Mouse (Mus musculus): Measurements from ENCODE around the gene Olfr351. TPM values are rescaled to one million over a fixed set of nuclear protein-coding genes. Genes with fewer than 3 reads are reported as not detected.

The Olfr351 gene
- polyA plus RNA-seq (2015; fragmentation: Nextera tagmentation; extraction: Ambion mirVana): not detected in 2 replicates

DNA sequence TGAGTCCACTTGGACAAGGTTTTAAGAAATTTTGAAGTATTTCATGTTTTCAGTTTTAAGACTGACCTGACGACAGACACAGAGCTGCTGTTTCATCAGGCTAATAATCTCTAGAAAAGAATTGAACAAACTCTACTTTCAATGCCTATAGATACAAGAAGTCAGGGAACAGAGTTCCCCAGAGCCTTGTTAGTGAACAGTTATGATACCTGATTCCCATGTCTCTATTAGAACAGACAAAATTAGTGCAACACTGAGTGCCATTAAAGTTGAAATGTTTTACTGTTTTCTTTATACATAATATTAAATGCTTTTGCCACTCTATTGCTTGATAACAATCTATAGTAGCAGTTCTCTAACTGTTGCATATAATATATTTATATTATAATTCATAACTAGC is at the start of gene Olfr351:
TSS of gene Olfr351 (minus strand) at position 101 of the 400 bp plus-strand sequence.
- ATAC-seq (replicated peaks; ENCODE audit: extremely low read depth, insufficient read depth, low FRiP score): no peak
- no peaks in the 10 kb centered on the region for H3K36me3 ChIP-seq (ENCODE audit: control insufficient read depth, insufficient read depth)
- no peak within 1 kb of the TSS for H3K4me3 ChIP-seq (ENCODE audit: low read length)
- 0 out of 2 replicates have a peak, but pooled peaks cover 5% of the 10 kb centered on the region for H3K9me3 ChIP-seq (replicated peaks; ENCODE audit: control insufficient read depth, low read length)
- H3K27me3 ChIP-seq (ENCODE audit: control insufficient read depth, insufficient read depth, low read length): no peaks in the 10 kb centered on the region
- 66% methylated on average over 1 of the region's 1 CpGs for WGBS
- H3K4me2 ChIP-seq (ENCODE audit: low read depth, low read length): no peak within 1 kb of the TSS
- H3K4me1 ChIP-seq (ENCODE audit: control insufficient read depth, insufficient read depth, low read length): no peaks in the 10 kb centered on the region
- no peak within 1 kb of the TSS for H3K27ac ChIP-seq (ENCODE audit: low read length)
- H3K9ac ChIP-seq (ENCODE audit: low read length): no peak within 1 kb of the TSS

DNA sequence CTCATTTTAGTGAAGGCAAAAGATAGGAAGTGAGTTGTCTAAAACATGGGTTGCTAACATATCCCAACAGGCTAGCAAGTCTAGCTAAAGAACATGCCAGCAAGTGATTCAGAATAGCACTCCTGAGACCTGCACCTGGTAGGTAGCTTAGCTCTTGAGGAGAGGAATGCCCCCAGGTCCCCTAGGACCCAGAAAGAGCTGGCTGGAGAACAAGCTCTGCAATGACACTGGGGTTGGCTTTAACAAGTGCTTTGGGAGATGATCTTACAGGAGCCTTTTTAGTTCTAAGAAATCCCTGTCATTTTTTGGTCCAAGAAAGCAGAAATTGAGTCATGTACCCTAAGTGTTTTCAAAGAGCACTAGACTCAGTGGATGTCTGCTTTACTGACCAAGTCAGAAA is 42.9 kb upstream of the Olfr351 start, which contains the start of gene Olfr354:
TSS of gene Olfr354 (plus strand) at position 301 of the 400 bp plus-strand sequence.
- Histone ChIP-seq H3K27ac (ENCODE audit: low read length) (no peak within 1 kb of the TSS), H3K4me1 (ENCODE audit: control insufficient read depth, insufficient read depth, low read length) (no peaks in the 10 kb centered on the region), H3K4me3 (ENCODE audit: low read length) (no peak within 1 kb of the TSS), H3K9ac (ENCODE audit: low read length) (no peak within 1 kb of the TSS), H3K36me3 (ENCODE audit: control insufficient read depth, insufficient read depth) (no peaks in the 10 kb centered on the region), H3K27me3 (ENCODE audit: control insufficient read depth, insufficient read depth, low read length) (no peaks in the 10 kb centered on the region), H3K9me3 (replicated peaks; ENCODE audit: control insufficient read depth, low read length) (peaks cover 6% of the 10 kb centered on the region; the same call in 1 of the 2 replicates), H3K4me2 (ENCODE audit: low read depth, low read length) (no peak within 1 kb of the TSS)
- ATAC-seq (replicated peaks; ENCODE audit: extremely low read depth, insufficient read depth, low FRiP score): no peak

DNA sequence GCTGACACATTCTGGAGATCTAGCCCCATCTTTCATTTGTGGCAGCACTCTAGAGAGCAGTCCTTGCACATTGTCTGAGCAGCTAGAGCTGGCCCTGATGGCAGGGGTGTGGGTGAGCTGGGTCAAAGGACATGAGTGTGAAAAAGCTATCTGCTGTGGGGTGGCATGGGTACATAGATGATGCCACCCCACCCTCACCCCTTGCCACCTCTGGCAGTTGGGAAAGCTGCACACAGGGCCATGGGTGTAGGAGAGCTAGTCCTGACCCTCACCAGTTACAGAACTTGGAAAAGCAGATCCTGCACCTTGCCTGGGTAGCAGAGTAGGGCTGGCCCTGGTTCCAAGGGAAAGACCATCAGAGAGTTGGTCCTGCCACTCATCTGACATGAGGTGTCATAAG is 34.7 kb upstream of the Olfr351 start:
- Histone ChIP-seq H3K9ac (ENCODE audit: low read length) (no peak overlapping the region), H3K27me3 (ENCODE audit: control insufficient read depth, insufficient read depth, low read length) (no peaks in the 10 kb centered on the region), H3K36me3 (ENCODE audit: control insufficient read depth, insufficient read depth) (no peaks in the 10 kb centered on the region), H3K4me1 (ENCODE audit: control insufficient read depth, insufficient read depth, low read length) (no peaks in the 10 kb centered on the region), H3K4me2 (ENCODE audit: low read depth, low read length) (no peak overlapping the region), H3K27ac (ENCODE audit: low read length) (no peak overlapping the region), H3K9me3 (replicated peaks; ENCODE audit: control insufficient read depth, low read length) (peaks cover 2% of the 10 kb centered on the region; the same call in 1 of the 2 replicates), H3K4me3 (ENCODE audit: low read length) (no peak overlapping the region)
- no peak for ATAC-seq (replicated peaks; ENCODE audit: extremely low read depth, insufficient read depth, low FRiP score)

DNA sequence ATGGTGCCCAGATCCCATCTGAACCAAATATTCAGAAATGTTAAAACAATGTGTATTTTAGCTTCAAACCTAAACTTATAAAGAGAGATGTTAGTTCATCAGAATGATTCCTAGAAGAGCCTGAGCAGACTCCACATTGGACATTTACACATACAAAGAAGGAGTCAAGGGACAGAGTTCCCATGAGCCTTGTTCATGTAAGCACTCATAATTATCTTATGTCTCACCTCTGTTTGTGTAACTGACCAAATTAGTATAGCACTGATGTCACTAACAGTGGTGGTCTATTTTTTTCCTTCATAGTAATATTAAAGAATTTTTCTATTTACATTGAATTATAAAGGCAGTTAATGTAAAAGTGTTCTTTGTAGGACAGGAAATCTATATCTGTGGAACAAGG is 30.4 kb upstream of the Olfr351 start, which contains the start of gene Olfr353:
TSS of gene Olfr353 (minus strand) at position 101 of the 400 bp plus-strand sequence.
- no peaks in the 10 kb centered on the region for H3K36me3 ChIP-seq (ENCODE audit: control insufficient read depth, insufficient read depth)
- no peak within 1 kb of the TSS for H3K27ac ChIP-seq (ENCODE audit: low read length)
- H3K9me3 ChIP-seq (replicated peaks; ENCODE audit: control insufficient read depth, low read length): no peaks in the 10 kb centered on the region; the same call in 1 of the 2 replicates
- no peaks in the 10 kb centered on the region for H3K4me1 ChIP-seq (ENCODE audit: control insufficient read depth, insufficient read depth, low read length)
- no peaks in the 10 kb centered on the region for H3K27me3 ChIP-seq (ENCODE audit: control insufficient read depth, insufficient read depth, low read length)
- no peak for ATAC-seq (replicated peaks; ENCODE audit: extremely low read depth, insufficient read depth, low FRiP score)
- H3K4me2 ChIP-seq (ENCODE audit: low read depth, low read length): no peak within 1 kb of the TSS
- no peak within 1 kb of the TSS for H3K9ac ChIP-seq (ENCODE audit: low read length)
- no peak within 1 kb of the TSS for H3K4me3 ChIP-seq (ENCODE audit: low read length)

DNA sequence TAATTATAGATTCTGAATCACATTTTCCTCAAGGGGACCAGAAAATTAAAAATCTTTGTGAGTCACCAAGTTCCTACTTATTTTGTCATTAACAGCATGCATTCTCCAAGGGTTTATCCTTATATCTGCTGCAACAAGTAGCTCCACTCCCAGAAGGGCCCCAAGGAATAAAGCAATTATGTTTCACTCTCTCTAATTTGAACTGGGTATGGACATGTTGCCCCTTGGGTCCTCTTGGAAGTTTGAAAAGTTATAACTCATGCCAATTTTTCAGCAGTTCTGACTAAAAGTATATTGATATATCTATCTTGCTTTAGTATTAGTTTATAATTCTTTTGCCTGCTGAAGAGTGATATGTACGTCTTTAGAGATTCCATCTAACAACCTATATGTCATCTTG is 5.7 kb upstream of the Olfr351 start, which contains the start of gene Olfr352:
TSS of gene Olfr352 (plus strand) at position 301 of the 400 bp plus-strand sequence.
- ATAC-seq (replicated peaks; ENCODE audit: extremely low read depth, insufficient read depth, low FRiP score): no peak
- H3K27ac ChIP-seq (ENCODE audit: low read length): no peak within 1 kb of the TSS

DNA sequence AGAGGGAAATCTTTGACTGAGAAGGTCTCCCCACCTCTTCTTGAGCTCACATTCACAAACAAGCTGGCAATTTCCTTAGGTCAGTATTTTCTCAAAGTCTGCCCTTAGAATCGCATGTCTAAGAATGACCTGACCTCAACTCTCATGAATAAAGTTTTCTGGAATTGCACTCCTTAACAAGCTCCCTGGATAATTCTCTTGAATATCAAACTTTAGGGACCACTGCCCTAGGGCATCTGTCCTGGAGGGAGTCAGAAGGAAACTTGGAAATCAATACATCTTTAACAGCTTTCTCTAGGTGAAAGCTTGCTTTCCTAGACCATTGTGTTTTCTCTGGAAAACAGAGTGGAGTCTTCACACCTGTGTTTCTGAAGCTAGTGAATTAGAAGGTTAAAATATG is 16.4 kb downstream of the Olfr351 start, which contains the start of gene Olfr350:
TSS of gene Olfr350 (plus strand) at position 301 of the 400 bp plus-strand sequence.
- 69% methylated on average over 1 of the region's 1 CpGs for WGBS
- Histone ChIP-seq H3K4me2 (ENCODE audit: low read depth, low read length) (no peak within 1 kb of the TSS), H3K4me1 (ENCODE audit: control insufficient read depth, insufficient read depth, low read length) (no peaks in the 10 kb centered on the region), H3K9ac (ENCODE audit: low read length) (no peak within 1 kb of the TSS), H3K9me3 (replicated peaks; ENCODE audit: control insufficient read depth, low read length) (peaks cover 9% of the 10 kb centered on the region), H3K36me3 (ENCODE audit: control insufficient read depth, insufficient read depth) (no peaks in the 10 kb centered on the region), H3K27me3 (ENCODE audit: control insufficient read depth, insufficient read depth, low read length) (no peaks in the 10 kb centered on the region), H3K4me3 (ENCODE audit: low read length) (no peak within 1 kb of the TSS), H3K27ac (ENCODE audit: low read length) (no peak within 1 kb of the TSS)
- no peak for ATAC-seq (replicated peaks; ENCODE audit: extremely low read depth, insufficient read depth, low FRiP score)

More for the DNA sequence above, 5.7 kb upstream of the Olfr351 start, which contains the start of gene Olfr352:
- WGBS: 73% methylated on average over 1 of the region's 1 CpGs
- Histone ChIP-seq H3K4me3 (ENCODE audit: low read length) (no peak within 1 kb of the TSS), H3K4me1 (ENCODE audit: control insufficient read depth, insufficient read depth, low read length) (no peaks in the 10 kb centered on the region), H3K36me3 (ENCODE audit: control insufficient read depth, insufficient read depth) (no peaks in the 10 kb centered on the region), H3K9me3 (replicated peaks; ENCODE audit: control insufficient read depth, low read length) (0 out of 2 replicates have a peak, but pooled peaks cover 5% of the 10 kb centered on the region), H3K9ac (ENCODE audit: low read length) (no peak within 1 kb of the TSS), H3K27me3 (ENCODE audit: control insufficient read depth, insufficient read depth, low read length) (no peaks in the 10 kb centered on the region), H3K4me2 (ENCODE audit: low read depth, low read length) (no peak within 1 kb of the TSS)

DNA sequence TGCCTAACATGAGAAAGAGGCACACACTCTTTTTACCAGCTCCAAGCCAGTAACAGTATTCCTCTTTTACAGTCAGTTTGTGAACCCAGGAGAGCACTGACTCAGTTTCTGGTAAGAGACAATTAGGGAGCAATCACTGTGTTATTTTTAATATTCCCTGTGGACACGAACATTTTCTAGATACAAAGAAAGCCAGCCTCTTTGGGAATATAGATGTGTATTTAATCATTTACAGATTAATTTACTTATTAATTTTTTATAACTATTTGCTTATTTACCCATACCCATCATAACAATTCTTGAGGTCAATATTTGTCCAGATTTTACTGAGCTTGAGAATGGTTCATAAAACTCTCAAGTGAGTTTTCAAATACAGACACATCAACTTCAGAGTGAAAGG is 45.5 kb downstream of the Olfr351 start, which contains the start of gene Olfr3:
TSS of gene Olfr3 (minus strand) at position 101 of the 400 bp plus-strand sequence.
- Histone ChIP-seq H3K36me3 (ENCODE audit: control insufficient read depth, insufficient read depth) (no peaks in the 10 kb centered on the region), H3K27me3 (ENCODE audit: control insufficient read depth, insufficient read depth, low read length) (no peaks in the 10 kb centered on the region), H3K9me3 (replicated peaks; ENCODE audit: control insufficient read depth, low read length) (peaks cover 7% of the 10 kb centered on the region), H3K9ac (ENCODE audit: low read length) (no peak within 1 kb of the TSS), H3K27ac (ENCODE audit: low read length) (no peak within 1 kb of the TSS), H3K4me3 (ENCODE audit: low read length) (no peak within 1 kb of the TSS), H3K4me1 (ENCODE audit: control insufficient read depth, insufficient read depth, low read length) (no peaks in the 10 kb centered on the region), H3K4me2 (ENCODE audit: low read depth, low read length) (no peak within 1 kb of the TSS)
- no peak for ATAC-seq (replicated peaks; ENCODE audit: extremely low read depth, insufficient read depth, low FRiP score)
- WGBS: 60% methylated on average over 1 of the region's 1 CpGs

Other genes with a start within 250 kb of the Olfr351 start
- not detected in 2 replicates for gene Olfr345, start 222.6 kb downstream of the Olfr351 start, polyA plus RNA-seq (2015; fragmentation: Nextera tagmentation; extraction: Ambion mirVana)
- not detected in 2 replicates for gene Olfr346, start 176.9 kb downstream of the Olfr351 start, polyA plus RNA-seq (2015; fragmentation: Nextera tagmentation; extraction: Ambion mirVana)
- not detected in 2 replicates for gene Olfr347, start 130.8 kb downstream of the Olfr351 start, polyA plus RNA-seq (2015; fragmentation: Nextera tagmentation; extraction: Ambion mirVana)
- not detected in 2 replicates for gene Olfr348, start 78.4 kb downstream of the Olfr351 start, polyA plus RNA-seq (2015; fragmentation: Nextera tagmentation; extraction: Ambion mirVana)
- not detected in 2 replicates for gene Olfr50, start 72.1 kb downstream of the Olfr351 start, polyA plus RNA-seq (2015; fragmentation: Nextera tagmentation; extraction: Ambion mirVana)
- gene Olfr3, start 45.6 kb downstream of the Olfr351 start, polyA plus RNA-seq (2015; fragmentation: Nextera tagmentation; extraction: Ambion mirVana): not detected in 2 replicates
- not detected in 2 replicates for gene Olfr350, start 16.4 kb downstream of the Olfr351 start, polyA plus RNA-seq (2015; fragmentation: Nextera tagmentation; extraction: Ambion mirVana)
- gene Olfr352, start 5.8 kb upstream of the Olfr351 start, polyA plus RNA-seq (2015; fragmentation: Nextera tagmentation; extraction: Ambion mirVana): not detected in 2 replicates
- not detected in 2 replicates for gene Olfr353, start 30.3 kb upstream of the Olfr351 start, polyA plus RNA-seq (2015; fragmentation: Nextera tagmentation; extraction: Ambion mirVana)
- gene Olfr354, start 43.0 kb upstream of the Olfr351 start, polyA plus RNA-seq (2015; fragmentation: Nextera tagmentation; extraction: Ambion mirVana): not detected in 2 replicates
- not detected in 2 replicates for gene Olfr355, start 66.2 kb upstream of the Olfr351 start, polyA plus RNA-seq (2015; fragmentation: Nextera tagmentation; extraction: Ambion mirVana)
- gene Olfr356, start 74.5 kb upstream of the Olfr351 start, polyA plus RNA-seq (2015; fragmentation: Nextera tagmentation; extraction: Ambion mirVana): not detected in 2 replicates
- gene Olfr357, start 131.2 kb upstream of the Olfr351 start, polyA plus RNA-seq (2015; fragmentation: Nextera tagmentation; extraction: Ambion mirVana): not detected in 2 replicates
- not detected in 2 replicates for gene Olfr358, start 146.7 kb upstream of the Olfr351 start, polyA plus RNA-seq (2015; fragmentation: Nextera tagmentation; extraction: Ambion mirVana)
- not detected in 2 replicates for gene Olfr360, start 203.1 kb upstream of the Olfr351 start, polyA plus RNA-seq (2015; fragmentation: Nextera tagmentation; extraction: Ambion mirVana)
- not detected in 2 replicates for gene Olfr361, start 226.6 kb upstream of the Olfr351 start, polyA plus RNA-seq (2015; fragmentation: Nextera tagmentation; extraction: Ambion mirVana)

Data from heart, embryonic 16.5 days (tissue).